Mouse (Mus musculus): Measurements from ENCODE around the gene Traf5.

Traf5 gene

GRCm38 (mm10) chr1:192061666-192062306, 30.6 kb downstream of the Traf5 start:
- no peak for DNase-seq

GRCm38 (mm10) chr1:192058911-192059310, 33.4 kb downstream of the Traf5 start:
- no peak for DNase-seq

GRCm38 (mm10) chr1:192053726-192054125, 38.6 kb downstream of the Traf5 start:
- no peak for DNase-seq

- no peak for DNase-seq
Measured at GRCm38 (mm10) chr1:192052986-192053385, 39.4 kb downstream of the Traf5 start.

- DNase-seq, result no peak
Measured at GRCm38 (mm10) chr1:192052461-192052860, 39.9 kb downstream of the Traf5 start.

- no peak for DNase-seq
Measured at GRCm38 (mm10) chr1:191999022-191999421, 93.3 kb downstream of the Traf5 start.

- no peak for DNase-seq
Measured at GRCm38 (mm10) chr1:191996621-191997185, 95.7 kb downstream of the Traf5 start.

GRCm38 (mm10) chr1:191995916-191996315, 96.4 kb downstream of the Traf5 start:
- no peak for DNase-seq

GRCm38 (mm10) chr1:191995488-191995887, 96.9 kb downstream of the Traf5 start:
- peak; percentile 81 to 91 for DNase-seq

GRCm38 (mm10) chr1:191994476-191994875, 97.9 kb downstream of the Traf5 start:
- no peak for DNase-seq

- DNase-seq, result peak in 1 of 2 experiments; percentile 24
Measured at GRCm38 (mm10) chr1:191992040-191992780, 100.1 kb downstream of the Traf5 start.

GRCm38 (mm10) chr1:191989994-191990393, 102.4 kb downstream of the Traf5 start:
- peak; percentile 98 to 99 for DNase-seq

- no peak for DNase-seq
Measured at GRCm38 (mm10) chr1:191989060-191989459, 103.3 kb downstream of the Traf5 start.

GRCm38 (mm10) chr1:191988646-191989045, 103.7 kb downstream of the Traf5 start:
- DNase-seq, result no peak

- DNase-seq, result no peak
Measured at GRCm38 (mm10) chr1:191987481-191987769, 104.9 kb downstream of the Traf5 start.

GRCm38 (mm10) chr1:191986674-191987480, 105.5 kb downstream of the Traf5 start:
- no peak for DNase-seq

- peak; percentile 61 to 74 for DNase-seq
Measured at GRCm38 (mm10) chr1:191981426-191982102, 110.8 kb downstream of the Traf5 start.

- peak; percentile 83 to 84 for DNase-seq
Measured at GRCm38 (mm10) chr1:191977187-191977586, 115.2 kb downstream of the Traf5 start, which contains the start of gene Rd3. TSS of gene Rd3 (plus strand) at chr1:191977370.

- peak in 1 of 2 experiments; percentile 33 for DNase-seq
Measured at GRCm38 (mm10) chr1:191974509-191975405, 117.6 kb downstream of the Traf5 start.

- no peak for DNase-seq
Measured at GRCm38 (mm10) chr1:191969939-191970338, 122.4 kb downstream of the Traf5 start.

GRCm38 (mm10) chr1:191964773-191965481, 127.4 kb downstream of the Traf5 start:
- DNase-seq, result peak; percentile 88 to 91
